Mouse (Mus musculus): Measurements from ENCODE around the gene Adam8. TPM values are rescaled to one million over a fixed set of nuclear protein-coding genes. Genes with fewer than 3 reads are reported as not detected.

Adam8 gene
- 12.3 and 18.5 TPM in 2 replicates for polyA plus RNA-seq (2012; rRNA removed; ENCODE audit: low replicate concordance)

DNA sequence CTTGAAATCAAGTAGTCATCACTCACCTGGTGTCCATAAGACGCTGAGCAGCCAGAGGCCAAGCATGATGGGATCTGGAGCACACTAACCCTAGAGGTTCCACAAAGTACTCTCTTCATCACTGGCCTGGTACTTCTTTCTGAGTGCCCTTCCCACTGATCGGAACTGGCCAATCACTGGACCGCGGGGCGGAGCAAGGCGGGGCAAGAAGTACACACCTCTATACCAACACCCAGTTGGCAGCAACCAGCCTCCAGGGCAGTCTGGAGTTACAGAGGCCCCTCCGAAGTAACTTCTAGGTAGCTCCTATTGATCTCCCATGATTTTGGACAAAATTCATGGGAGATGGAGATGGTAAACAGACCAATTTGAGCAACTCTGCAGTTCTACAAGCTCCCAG, at the start of gene Adam8:
Gene Adam8, minus strand, starts transcription at position 157 of the 400 bp plus-strand sequence.

DNA sequence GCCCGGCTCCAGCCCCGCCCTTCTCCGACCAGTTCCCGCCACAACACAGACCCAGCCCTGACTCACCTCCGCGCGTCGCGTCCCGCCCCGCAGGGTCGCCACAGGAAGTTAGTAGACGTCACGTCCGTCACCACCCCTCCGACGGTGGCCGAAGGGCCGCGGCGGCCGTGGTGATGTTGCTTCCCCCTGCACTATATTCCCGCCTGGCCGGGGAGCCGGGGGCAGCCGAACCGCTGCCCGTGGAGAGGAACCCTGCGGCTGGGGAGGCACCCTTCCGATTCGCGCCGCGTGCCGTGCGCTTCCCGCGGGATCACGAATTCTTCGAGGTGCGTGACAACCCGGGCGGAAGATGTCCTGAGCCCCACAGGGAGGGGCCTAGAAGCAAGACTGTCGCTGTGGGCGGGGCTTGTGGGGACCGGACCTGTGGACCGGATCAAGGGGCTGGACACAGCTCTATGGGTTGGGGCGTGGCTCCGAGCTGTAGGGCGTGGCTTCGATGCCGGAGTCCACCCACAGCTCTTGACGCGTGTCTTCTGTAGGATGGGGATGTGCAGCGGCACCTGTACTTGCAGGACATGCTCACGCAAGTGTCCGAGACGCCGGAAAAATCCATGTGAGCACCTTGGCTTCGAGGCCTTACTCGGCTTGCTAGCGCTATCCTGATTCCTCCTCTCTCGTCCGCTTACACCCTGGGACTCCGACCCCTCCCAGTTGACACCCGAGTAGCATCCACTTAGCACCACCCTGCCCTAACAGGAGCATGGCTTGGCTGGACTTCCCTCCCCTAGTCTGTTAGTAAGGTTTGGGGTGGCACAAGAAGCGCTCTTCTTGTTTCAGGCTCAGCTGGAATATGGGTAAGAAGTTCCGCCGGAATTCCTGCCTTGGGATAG, 44.2 kb upstream of the Adam8 start, which contains the start of the genes Zfp511 and Tubgcp2:
Gene Zfp511, plus strand, starts transcription at position 111 of the 890 bp plus-strand sequence.
Gene Tubgcp2, minus strand, starts transcription at position 389 of the 890 bp plus-strand sequence.

DNA sequence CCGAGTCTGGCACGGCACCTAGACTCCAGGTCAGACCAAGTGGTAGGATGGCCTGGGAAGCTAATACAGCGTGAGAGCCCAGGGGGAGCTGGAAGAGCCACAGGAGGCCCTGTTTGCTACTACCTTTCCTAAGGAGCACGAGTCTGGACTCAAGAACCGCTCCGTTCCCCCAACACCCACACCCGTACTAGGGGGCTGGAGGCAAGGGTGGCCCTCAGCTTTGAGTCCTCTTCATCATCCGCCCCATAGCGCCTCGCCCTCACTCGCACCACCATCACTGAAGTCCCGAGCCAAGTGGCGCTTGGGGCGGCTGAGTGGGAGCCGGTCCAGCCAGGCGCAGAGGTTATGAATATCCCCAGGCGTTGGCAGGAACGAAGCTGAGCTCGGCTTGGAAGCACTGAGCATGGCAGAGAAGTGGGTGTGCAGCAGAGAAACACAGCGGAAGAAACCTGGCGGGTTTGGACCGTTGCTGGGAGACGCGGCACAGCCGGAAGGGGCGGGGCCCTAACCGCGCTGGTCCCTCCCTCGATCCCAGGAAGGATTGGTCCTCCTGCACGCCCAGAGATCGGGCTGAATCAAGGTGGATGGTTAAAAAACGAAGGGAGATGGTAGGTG, 14.0 kb downstream of the Adam8 start, which contains the start of gene 6430531B16Rik:
Gene 6430531B16Rik, minus strand, starts transcription at position 478 of the 615 bp plus-strand sequence.

DNA sequence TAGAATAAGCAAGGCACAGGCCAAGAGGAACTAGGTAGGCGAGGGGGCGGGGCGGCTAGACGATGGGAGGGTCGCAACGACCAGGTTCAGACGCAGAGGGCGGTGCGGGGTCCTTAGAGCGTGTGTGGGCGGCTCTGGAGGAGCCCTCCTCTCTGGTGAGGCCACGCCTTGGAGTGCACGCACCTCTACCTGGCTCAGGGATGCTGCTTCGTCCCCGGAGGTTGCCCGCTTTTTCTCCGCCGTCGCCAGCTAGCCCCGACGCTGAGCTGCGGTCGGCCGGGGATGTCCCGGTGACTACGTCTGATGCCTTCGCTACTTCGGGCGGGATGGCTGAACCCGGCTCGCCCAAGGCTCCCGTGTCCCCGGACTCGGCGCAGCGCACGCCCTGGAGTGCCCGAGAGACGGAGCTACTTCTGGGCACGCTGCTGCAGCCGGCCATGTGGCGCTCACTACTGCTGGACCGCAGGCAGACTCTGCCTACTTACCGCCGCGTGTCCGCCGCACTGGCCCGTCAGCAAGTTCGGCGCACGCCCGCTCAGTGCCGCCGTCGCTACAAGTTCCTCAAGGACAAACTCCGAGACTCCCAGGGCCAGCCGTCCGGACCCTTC, 48.6 kb downstream of the Adam8 start, which contains the start of gene Utf1:
Gene Utf1, plus strand, starts transcription at position 116 of the 608 bp plus-strand sequence.

Other genes starting within 250 kb of the Adam8 start
- gene Adgra1, start 158.4 kb downstream of the Adam8 start, polyA plus RNA-seq (2012; rRNA removed; ENCODE audit: low replicate concordance), result 0.18 TPM in 1 of 2 replicates, not detected in the other
- gene Kndc1, start 97.9 kb downstream of the Adam8 start, polyA plus RNA-seq (2012; rRNA removed; ENCODE audit: low replicate concordance), result not detected in 2 replicates
- gene Utf1, start 48.8 kb downstream of the Adam8 start, polyA plus RNA-seq (2012; rRNA removed; ENCODE audit: low replicate concordance), result not detected in 2 replicates
- gene 6430531B16Rik, start 13.8 kb downstream of the Adam8 start, polyA plus RNA-seq (2012; rRNA removed; ENCODE audit: low replicate concordance), result 0.14 and 0.32 TPM in 2 replicates
- 45.5 and 100 TPM in 2 replicates for gene Zfp511, start 43.8 kb upstream of the Adam8 start, polyA plus RNA-seq (2012; rRNA removed; ENCODE audit: low replicate concordance)
- 28.2 and 39.2 TPM in 2 replicates for gene Tubgcp2, start 44.1 kb upstream of the Adam8 start, polyA plus RNA-seq (2012; rRNA removed; ENCODE audit: low replicate concordance)
- gene Msx3, start 56.5 kb upstream of the Adam8 start, polyA plus RNA-seq (2012; rRNA removed; ENCODE audit: low replicate concordance), result not detected in 2 replicates
- gene Caly, start 90.0 kb upstream of the Adam8 start, polyA plus RNA-seq (2012; rRNA removed; ENCODE audit: low replicate concordance), result 0.18 and 0.19 TPM in 2 replicates
- 1.7 and 21.1 TPM in 2 replicates for gene Prap1, start 100.8 kb upstream of the Adam8 start, polyA plus RNA-seq (2012; rRNA removed; ENCODE audit: low replicate concordance)
- gene Fuom, start 109.9 kb upstream of the Adam8 start, polyA plus RNA-seq (2012; rRNA removed; ENCODE audit: low replicate concordance), result 46.2 and 65.2 TPM in 2 replicates
- 27.3 and 32.0 TPM in 2 replicates for gene Paox, start 123.2 kb upstream of the Adam8 start, polyA plus RNA-seq (2012; rRNA removed; ENCODE audit: low replicate concordance)
- 240 and 347 TPM in 2 replicates for gene Echs1, start 123.9 kb upstream of the Adam8 start, polyA plus RNA-seq (2012; rRNA removed; ENCODE audit: low replicate concordance)
- 30.3 and 50.3 TPM in 2 replicates for gene Mtg1, start 145.0 kb upstream of the Adam8 start, polyA plus RNA-seq (2012; rRNA removed; ENCODE audit: low replicate concordance)
- 0.89 and 2.7 TPM in 2 replicates for gene Sprn, start 162.3 kb upstream of the Adam8 start, polyA plus RNA-seq (2012; rRNA removed; ENCODE audit: low replicate concordance)
- gene Olfr522, start 172.2 kb upstream of the Adam8 start, polyA plus RNA-seq (2012; rRNA removed; ENCODE audit: low replicate concordance), result not detected in 2 replicates
- not detected in 2 replicates for gene Olfr523, start 180.7 kb upstream of the Adam8 start, polyA plus RNA-seq (2012; rRNA removed; ENCODE audit: low replicate concordance)
- not detected in 2 replicates for gene Olfr524, start 213.4 kb upstream of the Adam8 start, polyA plus RNA-seq (2012; rRNA removed; ENCODE audit: low replicate concordance)
- 0.36 and 1.7 TPM in 2 replicates for gene Cd163l1, start 225.7 kb upstream of the Adam8 start, polyA plus RNA-seq (2012; rRNA removed; ENCODE audit: low replicate concordance)